Mouse (Mus musculus) limb, embryonic 10.5 days (tissue): ENCODE measurements around the gene Abr. TPM values are rescaled to one million over a fixed set of nuclear protein-coding genes. Genes with fewer than 3 reads are reported as not detected.

Source experiments
- DNase-seq: peaks from one replicate; pipeline ENCODE4 v3.0.0-alpha.2; 2017; ENCODE audit warnings: low spot score
- H3K27ac ChIP-seq: fragments of 300-500 bp; sonication (generic); 2 replicates; pipeline ENCODE4 v1.5.1; 2016; ENCODE audit warnings: mild to moderate bottlenecking
- H3K27me3 ChIP-seq: fragments of 300-500 bp; sonication (generic); 2 replicates; pipeline ENCODE4 v1.6.1; 2016; ENCODE audit warnings: low read depth, mild to moderate bottlenecking; ENCODE audit not compliant: poor library complexity, severe bottlenecking
- H3K36me3 ChIP-seq: fragments of 300-500 bp; sonication (generic); 2 replicates; pipeline ENCODE4 v1.6.1; 2016; ENCODE audit warnings: mild to moderate bottlenecking, moderate library complexity
- H3K4me1 ChIP-seq: fragments of 300-500 bp; sonication (generic); 2 replicates; pipeline ENCODE4 v1.6.1; 2016
- H3K4me3 ChIP-seq: fragments of 300-500 bp; sonication (generic); 2 replicates; pipeline ENCODE4 v1.5.1; 2016; ENCODE audit warnings: mild to moderate bottlenecking, moderate library complexity
- H3K9me3 ChIP-seq: fragments of 300-500 bp; sonication (generic); replicated peaks from 2 replicates; pipeline ENCODE4 v1.6.1; 2016; ENCODE audit warnings: mild to moderate bottlenecking
- WGBS: fragments of 180-500 bp; shearing (Covaris S2); methylation state at CpG from one replicate; pipeline ENCODE4 v1.1.7; 2016; 5-methylcytosine and 5-hydroxymethylcytosine counted together
- polyA plus RNA-seq: library from polyadenylated mRNA; unstranded; fragments of >200 nt; fragmentation: Nextera tagmentation; extraction: Ambion mirVana; gene quantifications from 2 replicates; pipeline ENCODE4 v1.2.1, GENCODE M21; 2016

The Abr gene
- polyA plus RNA-seq, 1 experiment from 2014 or later = 53.7 TPM

DNA sequence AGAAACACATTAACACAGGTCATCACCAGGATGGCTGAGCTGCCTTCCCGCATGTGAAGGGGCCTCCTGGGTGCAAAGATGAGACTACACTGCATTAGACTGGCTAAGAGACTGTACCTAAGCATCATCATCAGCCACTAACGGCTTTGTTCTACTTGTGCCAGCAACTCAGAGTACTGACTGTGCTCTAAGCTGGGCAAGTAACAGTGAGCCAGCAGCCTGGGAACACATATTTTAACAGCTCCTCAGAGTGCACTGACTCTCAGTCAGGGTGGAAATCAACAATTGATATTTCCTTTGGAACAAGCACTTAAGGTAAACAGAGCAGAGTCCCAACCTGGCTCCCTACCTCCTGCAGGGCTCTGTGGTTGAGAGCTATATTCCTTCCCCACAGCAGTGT, 250.0 kb downstream of the Abr start:
- peaks cover 64% of the 10 kb centered on the region for H3K4me1 ChIP-seq
- H3K27ac ChIP-seq = peak overlapping the region; percentile 66; the same call in 1 of the 2 replicates
- peaks cover 6% of the 10 kb centered on the region for H3K36me3 ChIP-seq
- no peak for DNase-seq
- H3K9me3 ChIP-seq = no peaks in the 10 kb centered on the region
- 66% methylated on average over 2 of the region's 2 CpGs for whole genome bisulfite sequencing
- H3K27me3 ChIP-seq = no peaks in the 10 kb centered on the region
- no peak overlapping the region for H3K4me3 ChIP-seq

DNA sequence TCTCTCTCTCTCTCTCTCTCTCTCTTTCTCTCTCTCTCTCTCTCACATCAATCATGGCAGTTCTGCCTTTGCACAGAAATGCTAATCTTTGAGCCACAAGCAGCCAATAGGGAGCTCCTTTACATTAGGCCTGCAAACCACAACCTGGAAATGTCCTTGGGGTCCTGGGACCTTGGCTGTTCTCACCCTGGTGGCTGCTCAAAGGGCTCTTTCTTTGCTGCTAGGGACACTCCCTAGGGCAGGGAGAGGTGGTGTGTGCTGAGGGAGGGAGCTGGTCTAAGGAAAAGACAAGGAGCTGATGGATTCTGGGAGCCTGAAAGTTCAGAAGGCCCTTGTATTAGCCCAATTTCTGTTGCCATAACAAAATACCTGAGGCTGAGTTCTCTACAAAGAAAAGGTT, 251.6 kb downstream of the Abr start:
- H3K27me3 ChIP-seq = no peaks in the 10 kb centered on the region
- peak overlapping the region; percentile 8; the same call in 1 of the 2 replicates for H3K27ac ChIP-seq
- peaks cover 17% of the 10 kb centered on the region for H3K36me3 ChIP-seq
- no peak for DNase-seq
- H3K4me1 ChIP-seq = peaks cover 57% of the 10 kb centered on the region
- H3K4me3 ChIP-seq = no peak overlapping the region
- H3K9me3 ChIP-seq = no peaks in the 10 kb centered on the region

Other genes with a start within 250 kb of the Abr start
- 53.3 and 55.7 TPM in 2 replicates for gene Nxn, start 223.2 kb downstream of the Abr start, polyA plus RNA-seq
- gene Timm22, start 215.4 kb downstream of the Abr start, polyA plus RNA-seq = 144 and 147 TPM in 2 replicates
- 18.9 and 22.9 TPM in 2 replicates for gene Bhlha9, start 50.2 kb upstream of the Abr start, polyA plus RNA-seq
- 0.04 and 0.09 TPM in 2 replicates for gene Trarg1, start 57.5 kb upstream of the Abr start, polyA plus RNA-seq
- gene Gosr1, start 141.3 kb upstream of the Abr start, polyA plus RNA-seq = 21.3 and 21.7 TPM in 2 replicates
- 6.8 and 9.2 TPM in 2 replicates for gene Cpd, start 224.7 kb upstream of the Abr start, polyA plus RNA-seq